Mouse (Mus musculus) MEL (cell line): ENCODE measurements around the gene Drc7. TPM values are rescaled to one million over a fixed set of nuclear protein-coding genes. Genes with fewer than 3 reads are reported as not detected.
A peak's percentile ranks its signal among the peaks of the same experiment; 100 is the strongest.

Source experiments
- DNase-seq: peaks from one replicate; pipeline ENCODE4 v3.0.0; 2011; ENCODE audit warnings: low read depth, low spot score
- H3K27ac ChIP-seq: 2 replicates; pipeline ENCODE4 v1.5.1; 2012; ENCODE audit warnings: low read depth, mild to moderate bottlenecking, control low read depth, low read length, moderate library complexity; ENCODE audit not compliant: control insufficient read depth
- H3K27me3 ChIP-seq, 2 experiments: fragments of 150-350 bp in 1 of 2; sonication (generic) in 1 of 2; 2 replicates each; pipeline ENCODE4 v1.6.1; 2012; ENCODE audit warnings: low read length in 2 of 2, mild to moderate bottlenecking in 2 of 2, improper control_type of control experiment in 1 of 2, moderate library complexity in 1 of 2; ENCODE audit not compliant: insufficient read depth in 2 of 2, control insufficient read depth in 1 of 2
- H3K36me3 ChIP-seq, 2 experiments: 2 replicates each; pipeline ENCODE4 v1.6.1; 2012 to 2014; ENCODE audit warnings: low read length in 2 of 2, improper control_type of control experiment in 1 of 2, inconsistent platforms in 1 of 2, mild to moderate bottlenecking in 1 of 2; ENCODE audit not compliant: insufficient read depth in 2 of 2, control insufficient read depth in 1 of 2
- H3K4me1 ChIP-seq, 2 experiments: fragments of 150-350 bp in 1 of 2; sonication (generic) in 1 of 2; 2 replicates each; pipeline ENCODE4 v1.6.1; 2012; ENCODE audit warnings: low read length in 2 of 2, improper control_type of control experiment in 1 of 2, mild to moderate bottlenecking in 1 of 2; ENCODE audit not compliant: insufficient read depth in 2 of 2, control insufficient read depth in 1 of 2
- H3K4me3 ChIP-seq, 2 experiments: fragments of 150-350 bp in 1 of 2; sonication (generic) in 1 of 2; 2 replicates each; pipeline ENCODE4 v1.5.1; 2012; ENCODE audit warnings: low read depth in 2 of 2, low read length in 2 of 2, mild to moderate bottlenecking in 2 of 2, moderate library complexity in 2 of 2, control low read depth in 1 of 2, improper control_type of control experiment in 1 of 2; ENCODE audit not compliant: control insufficient read depth in 1 of 2, insufficient read depth in 1 of 2
- H3K79me2 ChIP-seq: 2 replicates; pipeline ENCODE4 v1.6.1; 2012; ENCODE audit warnings: mild to moderate bottlenecking, low read length, moderate library complexity; ENCODE audit not compliant: control insufficient read depth, poor library complexity, insufficient read depth
- H3K9ac ChIP-seq: 2 replicates; pipeline ENCODE4 v1.6.1; 2012; ENCODE audit warnings: low read depth, mild to moderate bottlenecking, control low read depth, low read length, moderate library complexity; ENCODE audit not compliant: control insufficient read depth, poor library complexity, severe bottlenecking
- H3K9me3 ChIP-seq: fragments of 150-350 bp; sonication (generic); replicated peaks from 2 replicates; pipeline ENCODE4 v1.6.1; 2012; ENCODE audit warnings: mild to moderate bottlenecking, low read length, improper control_type of control experiment, moderate library complexity; ENCODE audit not compliant: insufficient read depth
- CHD1 ChIP-seq: IDR thresholded peaks from 2 replicates; pipeline ENCODE4 v1.6.1; 2012; ENCODE audit warnings: low read depth, mild to moderate bottlenecking, inconsistent platforms, low read length, improper control_type of control experiment
- CHD2 ChIP-seq: IDR thresholded peaks from 2 replicates; pipeline ENCODE4 v1.6.1; 2011; ENCODE audit warnings: low read length, improper control_type of control experiment
- CTCF ChIP-seq, 3 experiments: IDR thresholded peaks in 2 of 3; conservative IDR thresholded peaks in 1 of 3; 2 replicates each; pipeline ENCODE4 v1.5.1; 2011 to 2012; ENCODE audit warnings: low read length in 3 of 3, low read depth in 2 of 3, mild to moderate bottlenecking in 2 of 3, improper control_type of control experiment in 1 of 3, inconsistent platforms in 1 of 3, mixed read lengths in 1 of 3, moderate library complexity in 1 of 3; ENCODE audit not compliant: control insufficient read depth in 1 of 3, insufficient read depth in 1 of 3, poor library complexity in 1 of 3, severe bottlenecking in 1 of 3
- E2F4 ChIP-seq: IDR thresholded peaks from 2 replicates; pipeline ENCODE4 v1.6.1; 2011; ENCODE audit warnings: low read depth, low read length, improper control_type of control experiment, borderline replicate concordance
- ELF1 ChIP-seq: IDR thresholded peaks from 2 replicates; pipeline ENCODE4 v1.6.1; 2014; ENCODE audit warnings: low read depth, mild to moderate bottlenecking, inconsistent platforms, low read length, improper control_type of control experiment, moderate library complexity
- EP300 ChIP-seq, 2 experiments: IDR thresholded peaks; 2 replicates each; pipeline ENCODE4 v1.6.1; 2011; ENCODE audit warnings: improper control_type of control experiment in 2 of 2, low read length in 2 of 2, low read depth in 1 of 2, mild to moderate bottlenecking in 1 of 2
- ETS1 ChIP-seq: IDR thresholded peaks from 2 replicates; pipeline ENCODE4 v1.6.1; 2012; ENCODE audit warnings: low read depth, mild to moderate bottlenecking, inconsistent platforms, low read length, improper control_type of control experiment, moderate library complexity
- GABPA ChIP-seq: IDR thresholded peaks from 2 replicates; pipeline ENCODE4 v1.6.1; 2012; ENCODE audit warnings: low read depth, mild to moderate bottlenecking, inconsistent platforms, low read length, improper control_type of control experiment, moderate library complexity
- HCFC1 ChIP-seq: IDR thresholded peaks from 2 replicates; pipeline ENCODE4 v1.6.1; 2012; ENCODE audit warnings: low read depth, mild to moderate bottlenecking, inconsistent platforms, low read length, improper control_type of control experiment, moderate library complexity
- JUND ChIP-seq: IDR thresholded peaks from 2 replicates; pipeline ENCODE4 v1.6.1; 2011; ENCODE audit warnings: low read depth, mild to moderate bottlenecking, improper control_type of control experiment, low read length
- KAT2A ChIP-seq: conservative IDR thresholded peaks from 2 replicates; pipeline ENCODE4 v1.6.1; 2012; ENCODE audit warnings: low read depth, low read length, improper control_type of control experiment, inconsistent platforms
- MAX ChIP-seq: IDR thresholded peaks from 2 replicates; pipeline ENCODE4 v1.6.1; 2011; ENCODE audit warnings: low read length, improper control_type of control experiment
- MAZ ChIP-seq: IDR thresholded peaks from 2 replicates; pipeline ENCODE4 v1.6.1; 2012; ENCODE audit warnings: low read depth, mild to moderate bottlenecking, inconsistent platforms, low read length, improper control_type of control experiment
- MYC ChIP-seq: IDR thresholded peaks from 2 replicates; pipeline ENCODE4 v1.6.1; 2011; ENCODE audit warnings: low read depth, mild to moderate bottlenecking, low read length, improper control_type of control experiment, moderate library complexity
- POLR2AphosphoS2 ChIP-seq: IDR thresholded peaks from 2 replicates; pipeline ENCODE4 v1.6.1; 2011; ENCODE audit warnings: low read length, improper control_type of control experiment
- POLR2AphosphoS5 ChIP-seq: IDR thresholded peaks from 2 replicates; pipeline ENCODE4 v1.6.1; 2012; ENCODE audit warnings: low read depth, borderline replicate concordance, mild to moderate bottlenecking, inconsistent platforms, low read length, moderate library complexity, mixed read lengths
- RAD21 ChIP-seq: IDR thresholded peaks from 2 replicates; pipeline ENCODE4 v1.6.1; 2011; ENCODE audit warnings: mild to moderate bottlenecking, low read depth, low read length, improper control_type of control experiment
- SIN3A ChIP-seq: IDR thresholded peaks from 2 replicates; pipeline ENCODE4 v1.6.1; 2012; ENCODE audit warnings: low read length, improper control_type of control experiment, inconsistent platforms
- SMC3 ChIP-seq: IDR thresholded peaks from 2 replicates; pipeline ENCODE4 v1.6.1; 2011; ENCODE audit warnings: low read depth, low read length, improper control_type of control experiment
- TAL1 ChIP-seq: IDR thresholded peaks from 2 replicates; pipeline ENCODE4 v1.6.1; 2012; ENCODE audit warnings: mild to moderate bottlenecking, inconsistent platforms, low read length, moderate library complexity, mixed read lengths
- TBP ChIP-seq: IDR thresholded peaks from 2 replicates; pipeline ENCODE4 v1.8.0; 2011; ENCODE audit warnings: low read depth, low read length, improper control_type of control experiment
- TCF12 ChIP-seq: IDR thresholded peaks from 2 replicates; pipeline ENCODE4 v1.6.1; 2014; ENCODE audit warnings: low read depth, mild to moderate bottlenecking, inconsistent platforms, low read length, improper control_type of control experiment, moderate library complexity
- USF1 ChIP-seq: IDR thresholded peaks from 2 replicates; pipeline ENCODE4 v1.6.1; 2014; ENCODE audit warnings: low read depth, mild to moderate bottlenecking, inconsistent platforms, low read length, improper control_type of control experiment, moderate library complexity
- USF2 ChIP-seq, 2 experiments: IDR thresholded peaks; 2 replicates each; pipeline ENCODE4 v1.6.1; 2011 to 2012; ENCODE audit warnings: improper control_type of control experiment in 2 of 2, low read length in 2 of 2, borderline replicate concordance in 1 of 2, inconsistent platforms in 1 of 2, low read depth in 1 of 2, mild to moderate bottlenecking in 1 of 2; ENCODE audit not compliant: insufficient read depth in 1 of 2
- ZC3H11A ChIP-seq: IDR thresholded peaks from 2 replicates; pipeline ENCODE4 v1.6.1; 2012; ENCODE audit warnings: low read depth, mild to moderate bottlenecking, inconsistent platforms, low read length, improper control_type of control experiment
- ZNF384 ChIP-seq: IDR thresholded peaks from 2 replicates; pipeline ENCODE4 v1.6.1; 2012; ENCODE audit warnings: low read depth, mild to moderate bottlenecking, inconsistent platforms, low read length, improper control_type of control experiment
- polyA plus RNA-seq, 2 experiments: library from polyadenylated mRNA; stranded (reverse) in 1 of 2; unstranded in 1 of 2; fragments of >175 nt in 1 of 2; fragments of >200 nt in 1 of 2; gene quantifications; 2 replicates each; pipeline versions ENCODE4 v1.2.1 to v1.2.4; 2012; ENCODE audit warnings: low replicate concordance in 2 of 2, low read depth in 1 of 2; ENCODE audit not compliant: insufficient read length in 2 of 2, insufficient read depth in 1 of 2, missing spikeins in 1 of 2
- total RNA-seq: library from RNA; depleted of rRNA; stranded (reverse); fragments of 300-350 nt; gene quantifications from 2 replicates; pipeline ENCODE4 v1.2.3, GENCODE M21; 2012

Drc7 gene
- total and polyA plus RNA-seq, 3 experiments = 0.04 to 0.07 TPM; not detected in 1

DNA sequence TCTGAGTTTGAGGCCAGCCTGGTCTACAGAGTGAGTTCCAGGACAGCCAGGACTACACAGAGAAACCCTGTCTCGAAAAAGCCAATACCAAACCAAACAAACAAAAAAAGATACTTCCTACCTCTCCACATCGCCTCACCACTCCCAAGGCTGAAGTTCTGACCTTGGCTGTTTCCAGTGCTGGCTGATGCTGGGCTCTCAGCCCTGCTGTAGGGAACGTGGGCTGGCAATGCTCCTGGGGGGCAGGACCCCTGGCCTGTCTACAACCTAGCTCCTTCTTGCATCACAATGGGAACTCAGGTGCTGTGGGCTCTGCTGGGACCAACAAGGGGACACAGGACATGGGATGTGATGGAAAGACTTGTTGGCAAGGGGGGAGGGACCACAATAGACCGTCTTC, 58.2 kb downstream of the Drc7 start:
- no peak overlapping the region for H3K9ac ChIP-seq
- no peak for DNase-seq
- TF ChIP-seq HCFC1 = no peak
- no peak for TF ChIP-seq ETS1
- no peak for TF ChIP-seq EP300 (IDR thresholded peaks at IDR 0.05; ENCODE audit: low read depth in 1 of 2, low read length in 2 of 2)
- TF ChIP-seq USF2 (IDR thresholded peaks at IDR 0.05; ENCODE audit: borderline replicate concordance in 1 of 2, insufficient read depth in 1 of 2, low read depth in 1 of 2, low read length in 2 of 2) = no peak
- TF ChIP-seq MYC = no peak
- TF ChIP-seq TCF12 = no peak
- no peak for TF ChIP-seq ZNF384
- TF ChIP-seq SMC3 = no peak
- TF ChIP-seq USF1 = no peak
- TF ChIP-seq GABPA = no peak
- no peak for TF ChIP-seq ZC3H11A
- no peak for TF ChIP-seq MAZ
- no peak for TF ChIP-seq POLR2AphosphoS5
- TF ChIP-seq JUND = no peak
- TF ChIP-seq KAT2A = no peak
- no peak for TF ChIP-seq TBP
- no peak for TF ChIP-seq E2F4
- no peak for TF ChIP-seq CHD1
- TF ChIP-seq TAL1 = no peak
- no peaks in the 10 kb centered on the region for H3K9me3 ChIP-seq
- H3K4me3 ChIP-seq = no peak overlapping the region
- H3K79me2 ChIP-seq = no peaks in the 10 kb centered on the region
- H3K27ac ChIP-seq = no peak overlapping the region
- no peaks in the 10 kb centered on the region for H3K27me3 ChIP-seq
- H3K36me3 ChIP-seq = no peaks in the 10 kb centered on the region
- no peaks in the 10 kb centered on the region for H3K4me1 ChIP-seq

DNA sequence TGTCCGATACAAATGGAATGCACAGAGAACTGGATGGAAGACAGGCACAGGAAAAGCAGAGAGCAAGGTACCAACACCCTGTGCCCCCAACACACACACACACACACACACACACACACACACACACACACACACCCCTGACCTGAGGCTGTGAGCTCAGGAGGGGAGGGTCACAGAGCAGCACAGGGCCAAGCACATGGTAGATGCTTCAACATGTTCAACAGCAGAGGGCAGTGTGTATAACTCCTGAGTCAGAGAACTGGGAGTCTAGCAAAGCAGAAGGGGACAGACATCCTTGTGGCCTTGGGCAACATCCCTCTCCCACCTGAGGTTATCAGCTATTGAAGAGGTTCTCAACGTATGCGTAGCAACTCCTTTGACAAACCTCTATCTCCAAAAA, 58.8 kb downstream of the Drc7 start:
- Histone ChIP-seq H3K9ac (no peak overlapping the region), H3K4me3 (no peak overlapping the region), H3K4me1 (no peaks in the 10 kb centered on the region), H3K36me3 (no peaks in the 10 kb centered on the region)
- DNase-seq = peak; percentile 53
- TF ChIP-seq TBP (no peak), POLR2AphosphoS2 (no peak), TAL1 (no peak), CHD2 (no peak), CTCF (IDR thresholded peaks at IDR 0.05 in 2 of 3, conservative IDR thresholded peaks at IDR 0.05 in 1 of 3; ENCODE audit: control insufficient read depth in 1 of 3, insufficient read depth in 1 of 3, low read depth in 2 of 3, low read length in 3 of 3, poor library complexity in 1 of 3, severe bottlenecking in 1 of 3) (peak; percentile 52 to 73 (median 54)), RAD21 (peak; percentile 53), ELF1 (no peak), MYC (peak; percentile 90), SMC3 (peak; percentile 84), POLR2AphosphoS5 (no peak), ZC3H11A (peak; percentile 52), SIN3A (no peak), MAX (peak; percentile 43; the same call in 1 of the 2 replicates)
- TF ChIP-seq, all 39 proteins: peak for 6
- Histone ChIP-seq H3K9me3 (no peaks in the 10 kb centered on the region), H3K27me3 (no peaks in the 10 kb centered on the region), H3K79me2 (no peaks in the 10 kb centered on the region), H3K27ac (no peak overlapping the region)
